In the genomic region with DNA sequence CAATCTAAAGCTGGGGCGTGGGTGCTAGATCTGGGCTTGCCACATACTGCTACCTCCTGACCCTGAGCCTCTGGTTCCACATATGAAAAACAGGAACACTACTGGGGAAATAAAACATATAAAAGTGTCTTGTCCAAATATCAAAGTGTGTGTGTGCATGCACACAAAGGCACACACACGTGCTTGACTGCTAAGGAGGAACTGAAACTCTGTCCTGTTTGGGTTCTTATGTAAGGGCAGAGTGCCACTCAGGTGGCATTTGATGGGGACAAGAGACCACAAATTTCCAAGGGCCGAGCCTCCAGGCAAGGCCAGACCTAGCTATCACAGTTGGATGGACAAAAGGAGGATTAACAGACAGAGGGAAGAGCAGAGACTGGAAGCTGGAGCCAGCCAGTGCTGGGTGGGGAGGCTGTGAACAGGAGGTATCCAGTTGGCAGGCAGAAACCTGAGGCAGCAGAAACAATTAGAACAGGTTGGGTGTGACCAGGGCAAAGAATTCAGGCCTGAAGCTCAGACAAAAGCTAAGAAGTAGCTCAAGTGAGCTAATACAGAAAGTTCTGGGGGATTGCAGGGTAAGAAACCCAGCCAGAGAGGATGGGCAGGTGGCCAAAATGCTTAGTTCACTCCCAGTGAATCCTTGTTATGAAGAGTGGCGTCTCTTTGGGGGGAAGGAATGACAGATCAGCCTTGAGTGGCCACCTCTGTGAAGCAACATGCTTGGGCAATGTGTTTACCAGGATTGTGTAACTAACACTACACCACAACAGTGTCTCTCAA, we compare ENCODE assay signal across 8 mouse cellular contexts.
DNase-seq lines count a peak whose midpoint lies in the region; ATAC-seq and TF ChIP-seq lines count a peak whose summit lies in the region.
"Had no signal": no experiment of that assay in that cellular context is flagged by ENCODE, and none has a peak within 500 bp of the region (broad histone marks: within the 10 kb centered on the region; RNA-seq: fewer than 3 reads in every experiment).

No protein-coding gene starts in this region.

- no peak for DNase-seq in left cerebral cortex, adult 2 months (ENCODE audit: extremely low spot score in 1 of 2, low spot score in 2 of 2)
- no peak for DNase-seq in left cerebral cortex, postnatal 36 days (ENCODE audit: low spot score in 2 of 2)
- DNase-seq in R1 (ENCODE audit: low read depth, low spot score) = peak; percentile 46
- peak; percentile 71 to 80 for DNase-seq in cerebellum, adult 18-20 months
- peak; percentile 5 for DNase-seq in lung, postnatal 14 days
- no peak for DNase-seq in urinary bladder, postnatal 25 days (ENCODE audit: low spot score)

- intact Hi-C loops in left cerebral cortex, adult 2 months (cut with DNase I) = loop anchor here (5.0 kb wide), 1 partner anchor 257 kb away; a partner anchor contains a TSS
- intact Hi-C loops in left cerebral cortex, postnatal 36 days (cut with DNase I) = no loop called here

- H3K27ac ChIP-seq in left cerebral cortex, adult 2 months = peak overlapping the region; percentile 71

- no peak for ATAC-seq in erythroblast, adult 5-6 weeks (replicated peaks; ENCODE audit: low FRiP score, poor library complexity, severe bottlenecking)
- ATAC-seq: hindbrain, embryonic 16.5 days had no signal

- no peak for TF ChIP-seq CTCF in left cerebral cortex, adult 2 months (IDR thresholded peaks at IDR 0.05)

- H3K4me3 ChIP-seq in left cerebral cortex, adult 2 months = no peak overlapping the region

Comparison
In these comparisons a context has a peak if more than half of its experiments do, and no peak if none do; other contexts are left out.
1. DNase-seq: peak in R1 (single experiment), cerebellum, adult 18-20 months (2 of 2) and lung, postnatal 14 days (single experiment); none in left cerebral cortex, adult 2 months (0 of 2), left cerebral cortex, postnatal 36 days (0 of 2) and urinary bladder, postnatal 25 days (single experiment).